Mouse (Mus musculus): ENCODE measurements around the gene Rgsl1. TPM values are rescaled to one million over a fixed set of nuclear protein-coding genes. Genes with fewer than 3 reads are reported as not detected.
"Not testable (repeated sequence)": the region's sequence is repeated elsewhere in the genome, so short reads cannot be mapped to it uniquely, and the experiment has no call there.

Gene Rgsl1
- polyA plus RNA-seq, 1 experiment from 2014 or later, result not detected

DNA sequence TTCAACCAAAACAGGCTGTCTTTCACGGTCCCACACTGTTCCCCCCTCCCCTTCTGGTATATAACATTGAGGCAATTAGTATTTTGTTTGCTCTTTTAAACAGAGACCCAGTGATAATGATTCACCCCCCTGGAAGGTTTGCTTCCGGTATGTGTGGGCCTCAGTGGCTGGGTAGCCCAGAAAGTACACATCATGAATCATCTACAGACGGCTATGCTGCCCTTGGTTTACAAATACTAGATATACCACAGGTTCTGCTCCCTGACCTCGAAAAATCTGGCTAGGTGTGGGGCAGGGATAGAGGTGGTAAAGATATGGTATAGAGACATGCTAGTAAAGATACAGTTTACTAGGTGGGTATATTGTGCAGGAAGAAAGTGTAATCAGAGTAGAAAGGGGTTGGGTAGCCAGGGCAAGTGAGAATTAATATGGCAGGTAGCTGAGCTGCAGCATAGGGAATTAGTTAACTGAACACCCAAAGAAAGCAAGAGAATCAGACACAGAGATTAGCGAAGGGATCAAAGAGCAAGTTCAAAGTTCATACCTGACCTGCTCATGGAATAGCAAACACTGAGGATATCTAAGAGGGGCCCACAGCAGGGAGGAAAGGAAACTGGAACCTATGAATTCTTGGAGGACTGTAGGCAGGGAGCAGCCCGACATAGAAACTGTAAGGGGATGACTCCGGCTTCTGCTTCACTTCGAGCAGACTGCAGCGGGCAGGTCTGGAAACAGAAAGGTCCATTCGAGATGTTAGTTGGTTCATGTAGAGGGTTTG, 73.8 kb downstream of the Rgsl1 start:
- no peaks in the 10 kb centered on the region; the same call in 1 of the 2 replicates for H3K4me1 ChIP-seq
- WGBS, result 82% methylated on average over 10 of the region's 10 CpGs
- no peaks in the 10 kb centered on the region for H3K27me3 ChIP-seq (ENCODE audit: poor library complexity, severe bottlenecking)
- no peaks in the 10 kb centered on the region for H3K36me3 ChIP-seq (replicated peaks)
- H3K4me3 ChIP-seq, result no peak overlapping the region
- no peaks in the 10 kb centered on the region for H3K9me3 ChIP-seq
- H3K27ac ChIP-seq, result no peak overlapping the region
- DNase-seq (ENCODE audit: extremely low spot score, low spot score), result no peak

DNA sequence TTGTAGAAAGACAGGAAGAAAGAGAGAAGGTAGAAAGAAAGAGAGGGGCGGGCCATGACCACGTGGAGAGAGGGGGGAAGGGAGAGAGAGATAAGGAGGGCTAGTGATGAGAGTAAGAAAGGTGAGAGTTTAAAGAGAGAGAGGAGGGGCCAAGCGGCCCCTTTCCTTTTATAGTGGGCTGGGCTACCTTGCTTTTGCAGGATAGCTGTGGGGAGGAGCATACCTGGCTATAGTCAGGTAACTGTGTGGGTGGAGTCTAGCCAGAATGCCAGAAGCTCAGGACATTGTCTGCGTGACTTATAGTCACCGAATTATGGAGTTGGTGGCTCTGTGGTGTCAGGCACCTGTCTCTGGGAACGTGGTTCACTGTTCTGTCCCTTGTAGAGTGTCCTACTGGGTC, 74.4 kb downstream of the Rgsl1 start:
- not testable (repeated sequence) for H3K27me3 ChIP-seq (ENCODE audit: poor library complexity, severe bottlenecking); H3K9me3 ChIP-seq; H3K4me3 ChIP-seq; DNase-seq (ENCODE audit: extremely low spot score, low spot score); H3K36me3 ChIP-seq (replicated peaks); H3K27ac ChIP-seq; H3K4me1 ChIP-seq
- 62% methylated on average over 6 of the region's 6 CpGs for WGBS

DNA sequence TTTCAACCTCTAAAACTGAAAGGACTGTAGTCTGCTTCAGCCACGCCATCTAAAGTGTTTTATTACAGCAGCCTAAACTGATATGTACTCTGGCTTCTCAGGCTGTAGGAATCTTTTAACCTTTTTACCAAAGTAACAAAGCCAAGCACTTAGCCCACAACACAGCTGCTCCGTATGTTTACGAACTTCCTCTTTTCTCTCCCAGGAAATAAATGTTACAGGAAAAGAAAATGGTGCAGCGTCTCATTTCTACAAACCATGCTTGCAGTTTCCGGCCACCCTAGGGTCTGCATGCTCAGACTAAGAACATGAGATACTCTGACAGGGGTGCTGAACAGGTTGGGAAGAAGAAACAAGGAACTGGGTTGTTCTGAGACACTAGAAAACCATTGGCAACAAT, 75.5 kb downstream of the Rgsl1 start:
- Histone ChIP-seq H3K4me3 (no peak overlapping the region), H3K36me3 (replicated peaks) (no peaks in the 10 kb centered on the region), H3K9me3 (no peaks in the 10 kb centered on the region), H3K27me3 (ENCODE audit: poor library complexity, severe bottlenecking) (no peaks in the 10 kb centered on the region), H3K27ac (no peak overlapping the region), H3K4me1 (no peaks in the 10 kb centered on the region; the same call in 1 of the 2 replicates)
- DNase-seq (ENCODE audit: extremely low spot score, low spot score), result no peak
- 94% methylated on average over 5 of the region's 5 CpGs for WGBS

DNA sequence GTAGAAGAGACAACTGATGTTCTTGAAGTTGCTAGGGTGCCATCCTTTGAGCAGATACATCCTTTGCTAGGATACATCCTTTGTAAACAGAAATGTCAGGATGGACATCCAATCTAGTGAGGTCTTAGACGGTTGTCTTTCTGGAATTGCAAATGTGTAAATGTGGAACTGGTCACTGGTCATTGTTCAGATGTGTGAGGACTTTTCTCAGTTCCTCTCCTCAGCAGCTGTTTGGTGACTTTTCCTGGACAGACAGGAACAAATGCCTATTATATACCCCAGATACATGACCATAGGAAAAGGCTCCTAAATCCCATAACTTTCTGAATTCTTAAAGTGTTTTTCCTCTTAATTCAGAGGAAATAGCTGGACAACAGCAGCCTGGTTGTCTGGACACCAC, 76.7 kb downstream of the Rgsl1 start:
- no peak for DNase-seq (ENCODE audit: extremely low spot score, low spot score)
- no peaks in the 10 kb centered on the region for H3K27me3 ChIP-seq (ENCODE audit: poor library complexity, severe bottlenecking)
- H3K27ac ChIP-seq, result no peak overlapping the region
- H3K4me1 ChIP-seq, result no peaks in the 10 kb centered on the region; the same call in 1 of the 2 replicates
- no peak overlapping the region for H3K4me3 ChIP-seq
- H3K36me3 ChIP-seq (replicated peaks), result no peaks in the 10 kb centered on the region
- no peaks in the 10 kb centered on the region for H3K9me3 ChIP-seq
- 100% methylated on average over 1 of the region's 1 CpGs for WGBS

DNA sequence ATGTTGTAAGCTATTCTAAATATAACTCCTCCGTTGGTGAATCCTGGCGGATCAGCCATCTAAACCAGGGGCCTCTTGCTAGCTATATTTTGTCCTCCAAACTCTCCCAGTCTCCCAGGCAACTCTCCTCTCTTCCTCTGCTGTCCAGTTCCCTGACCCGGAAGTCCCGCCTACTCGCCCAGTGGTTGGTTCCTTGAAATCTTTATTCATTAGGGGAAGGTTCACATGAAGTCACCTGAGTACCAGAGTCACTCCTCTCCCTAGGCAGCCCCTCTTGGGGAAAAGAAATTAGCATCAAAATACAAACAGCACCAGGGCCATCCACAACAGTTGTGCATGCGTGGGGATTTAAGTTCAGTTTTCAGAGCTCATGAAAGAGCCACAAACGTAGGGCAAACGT, 77.6 kb downstream of the Rgsl1 start:
- WGBS, result 48% methylated on average over 8 of the region's 8 CpGs
- no peak for DNase-seq (ENCODE audit: extremely low spot score, low spot score)

GRCm38 (mm10) chr1:153764136-153764535, 79.8 kb downstream of the Rgsl1 start:
- Histone ChIP-seq H3K27ac (no peak overlapping the region), H3K36me3 (replicated peaks) (no peaks in the 10 kb centered on the region), H3K9me3 (no peaks in the 10 kb centered on the region), H3K4me3 (no peak overlapping the region), H3K27me3 (ENCODE audit: poor library complexity, severe bottlenecking) (no peaks in the 10 kb centered on the region), H3K4me1 (no peaks in the 10 kb centered on the region; the same call in 1 of the 2 replicates)
- DNase-seq (ENCODE audit: extremely low spot score, low spot score), result no peak
- 91% methylated on average over 11 of the region's 11 CpGs for WGBS

More for the DNA sequence above, 77.6 kb downstream of the Rgsl1 start:
- H3K4me3 ChIP-seq, result no peak overlapping the region
- no peaks in the 10 kb centered on the region for H3K27me3 ChIP-seq (ENCODE audit: poor library complexity, severe bottlenecking)
- H3K9me3 ChIP-seq, result no peaks in the 10 kb centered on the region
- H3K27ac ChIP-seq, result no peak overlapping the region
- H3K36me3 ChIP-seq (replicated peaks), result no peaks in the 10 kb centered on the region
- no peaks in the 10 kb centered on the region; the same call in 1 of the 2 replicates for H3K4me1 ChIP-seq

- H3K36me3 ChIP-seq (replicated peaks), result no peaks in the 10 kb centered on the region
- H3K4me3 ChIP-seq, result no peak overlapping the region
- no peaks in the 10 kb centered on the region for H3K9me3 ChIP-seq
- WGBS, result 84% methylated on average over 25 of the region's 25 CpGs
- DNase-seq (ENCODE audit: extremely low spot score, low spot score), result no peak
- no peak overlapping the region for H3K27ac ChIP-seq
- H3K4me1 ChIP-seq, result peaks cover 13% of the 10 kb centered on the region
- H3K27me3 ChIP-seq (ENCODE audit: poor library complexity, severe bottlenecking), result peaks cover 8% of the 10 kb centered on the region; the same call in 1 of the 2 replicates
Measured at GRCm38 (mm10) chr1:153753725-153754464, 90.0 kb downstream of the Rgsl1 start.

GRCm38 (mm10) chr1:153752521-153752920, 91.4 kb downstream of the Rgsl1 start:
- Histone ChIP-seq H3K4me3 (no peak overlapping the region), H3K4me1 (peaks cover 21% of the 10 kb centered on the region), H3K36me3 (replicated peaks) (no peaks in the 10 kb centered on the region), H3K9me3 (no peaks in the 10 kb centered on the region), H3K27ac (no peak overlapping the region), H3K27me3 (ENCODE audit: poor library complexity, severe bottlenecking) (peaks cover 19% of the 10 kb centered on the region)
- WGBS, result 92% methylated on average over 6 of the region's 6 CpGs
- no peak for DNase-seq (ENCODE audit: extremely low spot score, low spot score)

- DNase-seq (ENCODE audit: extremely low spot score, low spot score), result no peak
- Histone ChIP-seq H3K9me3 (no peaks in the 10 kb centered on the region), H3K27me3 (ENCODE audit: poor library complexity, severe bottlenecking) (peaks cover 23% of the 10 kb centered on the region), H3K36me3 (replicated peaks) (no peaks in the 10 kb centered on the region), H3K4me1 (peaks cover 21% of the 10 kb centered on the region), H3K27ac (no peak overlapping the region), H3K4me3 (no peak overlapping the region)
- WGBS, result 60% methylated on average over 13 of the region's 13 CpGs
Measured at GRCm38 (mm10) chr1:153751763-153752301, 92.1 kb downstream of the Rgsl1 start.

DNA sequence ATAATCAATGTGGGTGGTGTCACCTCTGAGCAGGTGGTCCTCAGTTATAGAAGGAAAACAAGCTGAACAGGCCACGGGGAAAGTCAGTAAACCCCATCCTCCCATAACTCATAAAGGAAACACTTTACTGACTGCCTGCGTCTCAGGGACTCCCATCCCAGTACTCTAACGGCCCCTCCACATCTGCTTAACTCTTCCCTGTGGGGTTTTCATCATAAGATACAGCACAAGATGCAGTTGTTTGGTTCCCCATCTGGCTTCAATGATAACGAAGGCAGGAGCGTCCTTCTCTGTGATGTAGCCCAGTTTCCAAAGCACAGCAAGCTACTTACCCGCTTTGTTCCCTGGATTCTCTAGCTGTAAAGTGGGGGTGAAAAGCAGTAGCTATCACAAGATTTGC, 93.9 kb downstream of the Rgsl1 start:
- no peak for DNase-seq (ENCODE audit: extremely low spot score, low spot score)
- Histone ChIP-seq H3K27ac (peak overlapping the region; percentile 89), H3K9me3 (no peaks in the 10 kb centered on the region), H3K27me3 (ENCODE audit: poor library complexity, severe bottlenecking) (peaks cover 29% of the 10 kb centered on the region), H3K4me3 (peak overlapping the region; percentile 47; the same call in 1 of the 2 replicates), H3K4me1 (peaks cover 26% of the 10 kb centered on the region), H3K36me3 (replicated peaks) (no peaks in the 10 kb centered on the region)
- 76% methylated on average over 6 of the region's 6 CpGs for WGBS

- Histone ChIP-seq H3K9me3 (no peaks in the 10 kb centered on the region), H3K36me3 (replicated peaks) (peaks cover 5% of the 10 kb centered on the region), H3K27me3 (ENCODE audit: poor library complexity, severe bottlenecking) (peaks cover 29% of the 10 kb centered on the region), H3K4me3 (peak within 1 kb of the TSS; percentile 47), H3K4me1 (peaks cover 32% of the 10 kb centered on the region), H3K27ac (peak within 1 kb of the TSS; percentile 89)
- WGBS, result 8% methylated on average over 18 of the region's 18 CpGs
- peak; percentile 82 for DNase-seq (ENCODE audit: extremely low spot score, low spot score)
Measured at GRCm38 (mm10) chr1:153749211-153749801, 94.6 kb downstream of the Rgsl1 start, which contains the start of gene Rnasel. Rnasel (plus strand) TSS chr1:153749426.

- Histone ChIP-seq H3K9me3 (no peaks in the 10 kb centered on the region), H3K4me1 (peaks cover 39% of the 10 kb centered on the region), H3K36me3 (replicated peaks) (peaks cover 11% of the 10 kb centered on the region), H3K27ac (0 out of 2 replicates have a peak overlapping the region, but pooled peaks have one; percentile 89), H3K4me3 (no peak overlapping the region), H3K27me3 (ENCODE audit: poor library complexity, severe bottlenecking) (peaks cover 29% of the 10 kb centered on the region)
- no peak for DNase-seq (ENCODE audit: extremely low spot score, low spot score)
- 18% methylated on average over 1 of the region's 1 CpGs for WGBS
Measured at GRCm38 (mm10) chr1:153748549-153748948, 95.4 kb downstream of the Rgsl1 start.
